Mouse (Mus musculus) hindbrain, postnatal 0 days (tissue): Measurements from ENCODE around the gene Gm20388. TPM values are rescaled to one million over a fixed set of nuclear protein-coding genes. Genes with fewer than 3 reads are reported as not detected.
"Not testable (repeated sequence)": the region's sequence is repeated elsewhere in the genome, so short reads cannot be mapped to it uniquely, and the experiment has no call there.

Source experiments
- ATAC-seq: fragments of 200-750 bp; cut with Nextera tagmentation; 2 replicates; pipeline ENCODE4 v1.8.0; 2017; ENCODE audit warnings: mild to moderate bottlenecking, moderate TSS enrichment, moderate library complexity
- DNase-seq: peaks from one replicate; pipeline ENCODE4 v3.0.0-alpha.2; 2015; ENCODE audit warnings: low spot score
- H3K27ac ChIP-seq: fragments of 300-500 bp; sonication (generic); 2 replicates; pipeline ENCODE4 v1.5.1; 2014; ENCODE audit warnings: mild to moderate bottlenecking
- H3K27me3 ChIP-seq: fragments of 300-500 bp; sonication (generic); 2 replicates; pipeline ENCODE4 v1.6.1; 2014; ENCODE audit warnings: low read length, mixed read lengths; ENCODE audit not compliant: insufficient read depth
- H3K36me3 ChIP-seq: fragments of 300-500 bp; sonication (generic); 2 replicates; pipeline ENCODE4 v1.6.1; 2014; ENCODE audit warnings: low read length, mixed read lengths; ENCODE audit not compliant: insufficient read depth
- H3K4me1 ChIP-seq: fragments of 300-500 bp; sonication (generic); 2 replicates; pipeline ENCODE4 v1.6.1; 2014; ENCODE audit warnings: antibody characterized with exemption, low read length, mixed read lengths; ENCODE audit not compliant: insufficient read depth
- H3K4me2 ChIP-seq: fragments of 300-500 bp; sonication (generic); 2 replicates; pipeline ENCODE4 v1.6.1; 2014; ENCODE audit warnings: low read depth, mild to moderate bottlenecking, low read length, moderate library complexity, mixed read lengths
- H3K4me3 ChIP-seq: fragments of 300-500 bp; sonication (generic); 2 replicates; pipeline ENCODE4 v1.5.1; 2014; ENCODE audit warnings: low read length
- H3K9ac ChIP-seq: fragments of 300-500 bp; sonication (generic); replicated peaks from 2 replicates; pipeline ENCODE4 v1.6.1; 2014; ENCODE audit warnings: mild to moderate bottlenecking, low read length, moderate library complexity, mixed read lengths
- H3K9me3 ChIP-seq: fragments of 300-500 bp; sonication (generic); 2 replicates; pipeline ENCODE4 v1.6.1; 2016; ENCODE audit warnings: low read length, mixed read lengths
- CTCF ChIP-seq: IDR thresholded peaks from 2 replicates; pipeline ENCODE4 v1.5.1; 2016; ENCODE audit warnings: antibody characterized with exemption, control low read depth, low read depth
- whole genome bisulfite sequencing: fragments of 180-500 bp; shearing (Covaris S2); extraction: QIAGEN DNeasy Blood & Tissue Kit; methylation state at CpG from one replicate; pipeline ENCODE4 v1.1.7; 2014; 5-methylcytosine and 5-hydroxymethylcytosine counted together
- polyA plus RNA-seq: library from polyadenylated mRNA; unstranded; fragments of >200 nt; fragmentation: Nextera tagmentation; extraction: Ambion mirVana; gene quantifications from 2 replicates; pipeline ENCODE4 v1.2.1, GENCODE M21; 2015
- total RNA-seq: library from RNA; depleted of rRNA; stranded (reverse); fragments of >200 nt; gene quantifications from 2 replicates; pipeline ENCODE4 v1.2.3, GENCODE M21; 2014

Gm20388 gene
- total and polyA plus RNA-seq, 2 experiments from 2014 or later: 71.3 TPM; not detected in 1

DNA sequence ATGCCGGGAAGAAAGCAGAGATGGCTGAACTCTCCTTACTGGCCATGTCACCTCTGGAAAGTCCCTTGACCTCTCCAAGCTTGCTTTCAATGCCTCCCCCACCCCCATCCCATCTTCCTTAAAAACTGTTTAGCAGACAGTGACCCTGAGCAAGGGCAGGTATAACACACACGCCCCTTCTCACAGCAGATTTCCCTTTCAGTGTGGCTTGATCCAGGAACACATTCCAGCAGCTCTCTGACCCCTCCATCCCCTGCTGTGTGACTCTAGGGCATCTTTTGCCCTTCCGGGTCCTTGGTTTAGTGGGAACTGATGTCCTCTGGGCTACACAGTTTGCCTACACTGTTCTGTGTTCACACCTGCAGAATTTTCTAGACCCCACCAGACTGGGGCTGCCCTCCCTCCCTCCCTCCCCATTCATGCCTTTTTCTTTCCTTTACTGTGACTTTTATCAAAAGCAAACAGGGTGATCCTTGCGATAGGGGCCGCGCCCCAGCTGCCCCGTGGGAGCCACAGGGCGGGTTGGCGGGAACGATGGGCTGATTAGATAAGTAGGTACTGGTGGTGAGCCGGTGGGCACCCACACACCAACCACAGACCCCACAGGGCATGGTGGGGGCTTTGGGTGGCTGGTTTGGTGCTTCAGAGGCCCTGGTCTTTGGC lies 2408.5 kb downstream of the Gm20388 start:
- Histone ChIP-seq H3K9ac (no peak overlapping the region), H3K4me3 (no peak overlapping the region), H3K4me2 (no peak overlapping the region), H3K9me3 (no peaks in the 10 kb centered on the region), H3K4me1 (no peaks in the 10 kb centered on the region), H3K27me3 (no peaks in the 10 kb centered on the region), H3K27ac (no peak overlapping the region), H3K36me3 (no peaks in the 10 kb centered on the region)
- TF ChIP-seq CTCF: no peak
- WGBS: 83% methylated on average over 11 of the region's 11 CpGs
- DNase-seq (no peak), ATAC-seq (no peak)

DNA sequence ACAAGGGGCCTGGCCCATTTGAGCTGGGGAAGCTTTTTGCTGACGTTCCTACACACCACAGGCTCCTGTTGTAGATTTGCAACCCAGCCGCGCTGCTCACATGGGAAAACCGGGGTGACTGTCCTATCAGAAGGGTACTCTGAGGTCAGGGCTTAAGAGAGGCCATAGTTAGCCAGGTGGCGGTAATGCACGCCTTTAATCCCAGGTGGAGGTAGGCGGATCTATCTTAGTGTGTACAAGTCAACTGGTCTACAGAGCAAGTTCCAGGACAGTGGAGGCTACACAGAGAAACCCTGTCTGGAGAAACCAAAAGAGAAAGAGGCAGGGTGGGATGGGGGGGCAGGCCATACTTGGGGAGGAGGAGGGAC lies 2409.1 kb downstream of the Gm20388 start:
- Histone ChIP-seq H3K9me3 (no peaks in the 10 kb centered on the region), H3K36me3 (no peaks in the 10 kb centered on the region), H3K4me2 (no peak overlapping the region), H3K9ac (no peak overlapping the region), H3K4me3 (no peak overlapping the region), H3K4me1 (no peaks in the 10 kb centered on the region), H3K27ac (no peak overlapping the region), H3K27me3 (no peaks in the 10 kb centered on the region)
- WGBS: 79% methylated on average over 7 of the region's 7 CpGs
- ATAC-seq: no peak
- no peak for DNase-seq
- TF ChIP-seq CTCF: no peak

DNA sequence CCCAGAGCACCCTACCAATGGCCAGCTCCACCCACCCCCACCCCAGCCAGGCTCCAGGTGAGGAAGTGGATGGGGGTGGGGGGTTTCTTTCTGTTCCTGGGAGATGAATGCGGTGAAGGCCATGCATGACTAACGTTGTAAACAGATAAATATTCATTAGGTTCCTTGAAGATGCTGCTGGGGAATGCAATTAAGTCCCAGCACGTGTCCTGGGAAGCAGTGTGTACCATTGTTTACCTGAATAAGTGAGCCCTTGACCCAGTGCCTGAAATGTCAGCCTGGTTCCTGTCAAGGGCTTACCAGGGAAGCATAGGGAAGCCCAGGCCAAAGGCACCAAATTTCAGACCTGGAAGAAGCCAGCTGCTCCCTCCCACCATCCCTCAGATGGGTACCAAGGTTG lies 2409.9 kb downstream of the Gm20388 start:
- Histone ChIP-seq H3K4me1 (no peaks in the 10 kb centered on the region), H3K36me3 (no peaks in the 10 kb centered on the region), H3K4me2 (no peak overlapping the region), H3K9me3 (no peaks in the 10 kb centered on the region), H3K27ac (no peak overlapping the region), H3K4me3 (no peak overlapping the region), H3K9ac (no peak overlapping the region), H3K27me3 (no peaks in the 10 kb centered on the region)
- DNase-seq (no peak), ATAC-seq (no peak)
- 22% methylated on average over 3 of the region's 3 CpGs for WGBS
- TF ChIP-seq CTCF: no peak

DNA sequence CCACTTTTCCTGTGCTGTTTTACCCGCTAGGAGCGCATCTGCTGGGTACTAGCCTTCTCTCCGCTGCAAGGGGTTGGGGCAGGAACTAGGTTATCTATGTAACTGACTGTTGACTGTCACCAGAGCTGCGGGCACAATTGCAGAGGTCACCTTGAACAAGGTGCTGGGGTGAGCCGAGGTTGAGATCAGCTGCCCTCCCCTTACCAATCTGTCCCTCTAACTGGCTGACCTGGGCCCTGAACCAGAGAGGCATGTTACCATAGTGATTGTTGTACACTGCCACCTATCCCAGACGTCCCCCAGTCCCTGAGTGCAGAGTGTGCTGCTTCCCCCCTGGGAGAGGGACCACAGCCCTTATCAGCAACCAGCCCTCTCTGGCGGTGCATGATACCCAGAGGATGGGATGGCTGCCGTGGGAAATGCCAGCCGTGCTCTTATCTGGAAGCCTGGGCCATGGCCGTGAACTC lies 2410.8 kb downstream of the Gm20388 start:
- H3K9ac ChIP-seq: no peak overlapping the region

DNA sequence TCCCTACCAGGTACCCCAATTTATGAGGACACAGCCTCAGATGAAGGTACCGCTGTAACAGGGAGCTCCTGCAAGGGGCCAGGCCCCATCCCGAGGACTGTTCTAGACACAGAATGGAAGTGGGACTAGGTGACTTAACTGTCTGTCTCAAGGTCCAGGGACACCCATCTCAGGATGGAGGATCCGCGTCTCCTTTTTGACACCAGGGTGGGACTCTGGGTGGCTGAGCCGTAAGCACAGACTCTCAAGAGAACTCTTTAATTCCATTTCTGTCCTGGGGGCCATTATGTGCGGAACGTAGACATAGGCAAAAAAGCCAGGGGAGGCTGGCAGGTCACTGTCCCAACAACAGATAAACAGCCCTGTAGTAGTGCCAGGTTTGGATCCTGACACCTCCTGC lies 2411.5 kb downstream of the Gm20388 start:
- H3K4me3 ChIP-seq: no peak overlapping the region
- H3K27ac ChIP-seq: no peak overlapping the region
- no peaks in the 10 kb centered on the region for H3K27me3 ChIP-seq
- no peaks in the 10 kb centered on the region for H3K36me3 ChIP-seq
- TF ChIP-seq CTCF: no peak
- DNase-seq (no peak), ATAC-seq (no peak)
- H3K9me3 ChIP-seq: no peaks in the 10 kb centered on the region
- no peak overlapping the region for H3K4me2 ChIP-seq
- no peak overlapping the region for H3K9ac ChIP-seq
- H3K4me1 ChIP-seq: peaks cover 8% of the 10 kb centered on the region; the same call in 1 of the 2 replicates
- 90% methylated on average over 7 of the region's 7 CpGs for WGBS

More for the DNA sequence above, 2410.8 kb downstream of the Gm20388 start:
- H3K4me3 ChIP-seq: no peak overlapping the region
- no peak for TF ChIP-seq CTCF
- H3K36me3 ChIP-seq: no peaks in the 10 kb centered on the region
- no peaks in the 10 kb centered on the region for H3K9me3 ChIP-seq
- H3K4me1 ChIP-seq: peaks cover 8% of the 10 kb centered on the region; the same call in 1 of the 2 replicates
- no peak for ATAC-seq
- no peak for DNase-seq
- 67% methylated on average over 10 of the region's 10 CpGs for WGBS
- H3K27me3 ChIP-seq: no peaks in the 10 kb centered on the region
- no peak overlapping the region for H3K4me2 ChIP-seq
- H3K27ac ChIP-seq: no peak overlapping the region

DNA sequence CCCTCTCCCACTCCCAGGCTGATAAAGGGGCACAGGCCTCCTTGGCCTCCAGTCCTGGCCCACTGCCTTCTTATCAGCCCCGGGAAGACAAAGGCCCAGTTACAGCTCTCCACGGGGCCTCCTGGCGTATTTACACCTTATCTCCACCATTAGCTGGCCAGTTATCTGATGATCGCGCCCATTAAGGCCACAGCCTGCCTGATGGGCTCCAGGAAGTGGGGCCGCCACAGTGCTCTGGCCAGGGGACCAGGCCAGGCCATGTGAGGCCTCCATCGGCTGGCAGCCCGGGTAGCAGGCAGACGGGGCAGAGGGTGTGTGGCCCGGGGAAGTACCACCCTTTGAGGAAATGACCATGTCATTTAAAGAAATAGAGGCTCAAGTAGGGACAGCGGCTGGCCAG lies 2412.2 kb downstream of the Gm20388 start:
- H3K4me3 ChIP-seq: no peak overlapping the region
- H3K36me3 ChIP-seq: no peaks in the 10 kb centered on the region
- H3K9ac ChIP-seq: no peak overlapping the region
- TF ChIP-seq CTCF: no peak
- H3K9me3 ChIP-seq: no peaks in the 10 kb centered on the region
- H3K4me1 ChIP-seq: peaks cover 8% of the 10 kb centered on the region; the same call in 1 of the 2 replicates
- H3K27ac ChIP-seq: no peak overlapping the region
- no peak overlapping the region for H3K4me2 ChIP-seq
- WGBS: 77% methylated on average over 11 of the region's 11 CpGs
- ATAC-seq (no peak), DNase-seq (no peak)
- no peaks in the 10 kb centered on the region for H3K27me3 ChIP-seq

DNA sequence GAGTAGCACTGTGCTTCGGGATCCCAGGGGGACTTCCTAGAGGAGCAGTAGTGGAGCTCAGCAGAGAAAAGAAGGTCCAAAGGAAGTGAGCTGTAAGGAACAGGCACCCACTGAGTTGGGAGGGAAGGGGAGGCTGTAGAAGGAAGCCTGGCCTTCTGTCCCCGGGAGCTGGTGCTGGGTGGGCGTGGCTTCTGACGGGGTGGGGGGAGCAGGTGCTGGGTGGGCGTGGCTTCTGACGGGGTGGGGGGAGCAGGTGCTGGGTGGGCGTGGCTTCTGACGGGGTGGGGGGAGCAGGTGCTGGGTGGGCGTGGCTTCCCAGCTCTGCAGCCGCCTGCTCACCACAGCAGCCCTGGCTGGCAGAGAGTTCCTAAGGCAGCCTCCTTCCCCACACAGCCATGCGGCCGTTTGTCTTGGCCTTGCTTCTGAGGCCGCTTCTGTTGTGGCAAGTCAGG lies 2413.3 kb downstream of the Gm20388 start:
- not testable (repeated sequence) for H3K4me3 ChIP-seq, H3K4me1 ChIP-seq, H3K9me3 ChIP-seq, H3K36me3 ChIP-seq, H3K27me3 ChIP-seq, H3K9ac ChIP-seq, H3K4me2 ChIP-seq
- ATAC-seq (peak; percentile 44), DNase-seq (peak; percentile 50)
- peak overlapping the region; percentile 32; the same call in 1 of the 2 replicates for H3K27ac ChIP-seq
- 6% methylated on average over 13 of the region's 13 CpGs for WGBS
